Mouse (Mus musculus): ENCODE measurements at regions not wholly inside any gene's neighbourhood (a gene's known extent, or its start where the extent isn't known, plus 50 kb on each side); places are given as distances from the start of the nearest gene placed in this dataset.

GRCm38 (mm10) chr6:109622027-109622426 lies 793.6 kb downstream of the Edem1 start:
- Histone ChIP-seq H3K4me3 (replicated peaks; ENCODE audit: low read length) (no peak overlapping the region), H3K27ac (ENCODE audit: low read length) (no peak overlapping the region), H3K4me1 (replicated peaks; ENCODE audit: control insufficient read depth, insufficient read depth, low read length) (peaks cover 4% of the 10 kb centered on the region; the same call in 1 of the 2 replicates), H3K9me3 (ENCODE audit: control insufficient read depth, low read length) (no peaks in the 10 kb centered on the region), H3K9ac (replicated peaks; ENCODE audit: low read depth, low read length) (no peak overlapping the region), H3K27me3 (replicated peaks; ENCODE audit: control insufficient read depth, insufficient read depth, low read length) (no peaks in the 10 kb centered on the region), H3K36me3 (ENCODE audit: control insufficient read depth, insufficient read depth) (no peaks in the 10 kb centered on the region), H3K4me2 (ENCODE audit: low read length) (no peak overlapping the region)
- ATAC-seq: peak; percentile 82
- WGBS: 13% methylated on average over 3 of the region's 3 CpGs
